Mouse (Mus musculus) CH12.LX (cell line): Measurements from ENCODE around the gene Scn9a. TPM values are rescaled to one million over a fixed set of nuclear protein-coding genes. Genes with fewer than 3 reads are reported as not detected.

Experiments used
- DNase-seq: peaks from one replicate; pipeline ENCODE4 v3.0.0-alpha.2; 2013; ENCODE audit errors: extremely low read depth
- H3K27ac ChIP-seq: 2 replicates; pipeline ENCODE4 v1.5.1; 2012; ENCODE audit warnings: low read depth, mild to moderate bottlenecking, control low read depth, moderate library complexity; ENCODE audit not compliant: insufficient read depth
- H3K27me3 ChIP-seq: replicated peaks from 2 replicates; pipeline ENCODE3; 2012; ENCODE audit warnings: inconsistent platforms
- H3K36me3 ChIP-seq, 2 experiments: replicated peaks in 1 of 2; 2 replicates each; pipeline versions ENCODE3 to v1.6.1; 2012; ENCODE audit warnings: inconsistent platforms in 1 of 2, low read length in 1 of 2, mild to moderate bottlenecking in 1 of 2, mixed read lengths in 1 of 2, moderate library complexity in 1 of 2; ENCODE audit not compliant: control insufficient read depth in 1 of 2, insufficient read depth in 1 of 2
- H3K4me1 ChIP-seq, 2 experiments: 2 replicates each; pipeline ENCODE4 v1.6.1; 2012; ENCODE audit warnings: inconsistent platforms in 1 of 2, moderate library complexity in 1 of 2; ENCODE audit not compliant: insufficient read depth in 2 of 2, control insufficient read depth in 1 of 2
- H3K4me2 ChIP-seq: 2 replicates; pipeline ENCODE4 v1.6.1; 2012; ENCODE audit warnings: low read depth, mild to moderate bottlenecking, control low read depth; ENCODE audit not compliant: poor library complexity, insufficient read depth, severe bottlenecking
- H3K4me3 ChIP-seq, 3 experiments: fragments of 150-350 bp in 1 of 3; sonication (generic) in 1 of 3; replicated peaks in 1 of 3; 2 replicates each; pipeline versions ENCODE3 to v1.5.1; 2011 to 2012; ENCODE audit warnings: low read depth in 2 of 3, low read length in 2 of 3, mild to moderate bottlenecking in 2 of 3, moderate library complexity in 2 of 3, control low read depth in 1 of 3, improper control_type of control experiment in 1 of 3, inconsistent platforms in 1 of 3, mixed read lengths in 1 of 3; ENCODE audit not compliant: poor library complexity in 1 of 3
- H3K79me2 ChIP-seq: replicated peaks from 2 replicates; pipeline ENCODE4 v1.6.1; 2012; ENCODE audit warnings: mild to moderate bottlenecking, moderate library complexity; ENCODE audit not compliant: control insufficient read depth, poor library complexity, insufficient read depth, severe bottlenecking; ENCODE audit errors: extremely low read depth
- H3K9ac ChIP-seq: 2 replicates; pipeline ENCODE4 v1.6.1; 2012; ENCODE audit warnings: low read depth, mild to moderate bottlenecking, control low read depth, moderate library complexity; ENCODE audit not compliant: insufficient read depth
- H3K9me3 ChIP-seq: replicated peaks from 2 replicates; pipeline ENCODE3; 2012; ENCODE audit warnings: low read length, inconsistent platforms, mixed read lengths
- BHLHE40 ChIP-seq: IDR thresholded peaks from 2 replicates; pipeline ENCODE4 v1.6.1; 2011; ENCODE audit warnings: mild to moderate bottlenecking, low read depth, low read length, improper control_type of control experiment
- CHD2 ChIP-seq: IDR thresholded peaks from 2 replicates; pipeline ENCODE4 v1.6.1; 2011; ENCODE audit warnings: low read length, improper control_type of control experiment
- GABPA ChIP-seq: IDR thresholded peaks from 2 replicates; pipeline ENCODE4 v1.6.1; 2012; ENCODE audit warnings: low read depth, low read length, improper control_type of control experiment, inconsistent platforms; ENCODE audit not compliant: insufficient replicate concordance
- IRF4 ChIP-seq: IDR thresholded peaks from 2 replicates; pipeline ENCODE4 v1.6.1; 2014; ENCODE audit warnings: low read depth, mild to moderate bottlenecking, inconsistent platforms, low read length, improper control_type of control experiment
- JUND ChIP-seq: conservative IDR thresholded peaks from 2 replicates; pipeline ENCODE4 v1.6.1; 2011; ENCODE audit warnings: low read depth, low read length, improper control_type of control experiment
- KAT2A ChIP-seq: IDR thresholded peaks from 2 replicates; pipeline ENCODE4 v1.6.1; 2012; ENCODE audit warnings: low read length, improper control_type of control experiment, inconsistent platforms; ENCODE audit not compliant: insufficient replicate concordance
- MAZ ChIP-seq: IDR thresholded peaks from 2 replicates; pipeline ENCODE4 v1.6.1; 2012; ENCODE audit warnings: low read depth, mild to moderate bottlenecking, inconsistent platforms, low read length, improper control_type of control experiment, moderate library complexity
- MEF2A ChIP-seq: IDR thresholded peaks from 2 replicates; pipeline ENCODE4 v1.6.1; 2014; ENCODE audit warnings: low read depth, mild to moderate bottlenecking, inconsistent platforms, low read length, improper control_type of control experiment, borderline replicate concordance
- MXI1 ChIP-seq: IDR thresholded peaks from 2 replicates; pipeline ENCODE4 v1.6.1; 2011; ENCODE audit warnings: mild to moderate bottlenecking, low read depth, low read length, improper control_type of control experiment
- MYC ChIP-seq: IDR thresholded peaks from 2 replicates; pipeline ENCODE4 v1.6.1; 2011; ENCODE audit warnings: low read depth, mild to moderate bottlenecking, improper control_type of control experiment, low read length
- NELFE ChIP-seq: IDR thresholded peaks from 2 replicates; pipeline ENCODE4 v1.6.1; 2011; ENCODE audit warnings: low read depth, low read length, improper control_type of control experiment
- NRF1 ChIP-seq: IDR thresholded peaks from 2 replicates; pipeline ENCODE4 v1.6.1; 2014; ENCODE audit warnings: low read depth, mild to moderate bottlenecking, inconsistent platforms, low read length, improper control_type of control experiment, moderate library complexity
- PAX5 ChIP-seq: IDR thresholded peaks from 2 replicates; pipeline ENCODE4 v1.6.1; 2012; ENCODE audit warnings: low read length, inconsistent platforms, mixed read lengths
- POLR2AphosphoS2 ChIP-seq: IDR thresholded peaks from 2 replicates; pipeline ENCODE4 v1.6.1; 2011; ENCODE audit warnings: low read depth, low read length, improper control_type of control experiment
- RCOR1 ChIP-seq: conservative IDR thresholded peaks from 2 replicates; pipeline ENCODE4 v1.6.1; 2012; ENCODE audit warnings: low read depth, mild to moderate bottlenecking, inconsistent platforms, low read length, improper control_type of control experiment
- SMC3 ChIP-seq: IDR thresholded peaks from 2 replicates; pipeline ENCODE4 v1.6.1; 2011; ENCODE audit warnings: low read depth, low read length, improper control_type of control experiment
- UBTF ChIP-seq: IDR thresholded peaks from 2 replicates; pipeline ENCODE4 v1.6.1; 2012; ENCODE audit warnings: low read depth, mild to moderate bottlenecking, inconsistent platforms, low read length, improper control_type of control experiment, moderate library complexity
- USF1 ChIP-seq: IDR thresholded peaks from 2 replicates; pipeline ENCODE4 v1.6.1; 2014; ENCODE audit warnings: low read depth, mild to moderate bottlenecking, inconsistent platforms, low read length, improper control_type of control experiment
- ZC3H11A ChIP-seq: IDR thresholded peaks from 2 replicates; pipeline ENCODE4 v1.6.1; 2012; ENCODE audit warnings: low read depth, mild to moderate bottlenecking, inconsistent platforms, low read length, improper control_type of control experiment
- ZKSCAN1 ChIP-seq: IDR thresholded peaks from 2 replicates; pipeline ENCODE4 v1.6.1; 2012; ENCODE audit warnings: low read depth, inconsistent platforms, low read length, improper control_type of control experiment, borderline replicate concordance
- ZMIZ1 ChIP-seq: IDR thresholded peaks from 2 replicates; pipeline ENCODE4 v1.6.1; 2012; ENCODE audit warnings: low read depth, mild to moderate bottlenecking, inconsistent platforms, low read length, improper control_type of control experiment
- ZNF384 ChIP-seq: IDR thresholded peaks from 2 replicates; pipeline ENCODE4 v1.6.1; 2012; ENCODE audit warnings: low read depth, low read length, improper control_type of control experiment, inconsistent platforms
- dilution Hi-C: fragments of 300-500 bp; cut with MboI; formaldehyde crosslinking; loops from 2 replicates; pipeline ENCODE4 v1.14.3; 2020; ENCODE audit warnings: low sequenced_read_pairs; ENCODE audit not compliant: extremely low pct_unique_long_range_greater_than_20kb, extremely low pct_ligation_motif_present
- in situ Hi-C: fragments of 300-500 bp; cut with MboI; formaldehyde crosslinking; loops from 3 replicates; pipeline ENCODE4 v1.14.3; 2019; ENCODE audit warnings: low sequenced_read_pairs, low pct_ligation_motif_present, low pct_unique_long_range_greater_than_20kb, mixed read lengths
- polyA plus RNA-seq: library from polyadenylated mRNA; unstranded; fragments of >175 nt; gene quantifications from 2 replicates; pipeline ENCODE4 v1.2.1, GENCODE M21; 2012; ENCODE audit warnings: low read depth; ENCODE audit not compliant: insufficient read length
- total RNA-seq, 2 experiments: library from RNA; depleted of rRNA; stranded (reverse); fragments of 300-350 nt in 1 of 2; fragments of >200 nt in 1 of 2; gene quantifications; 2 replicates each; pipeline ENCODE4 v1.2.3; 2012 to 2014

The Scn9a gene
- total and polyA plus RNA-seq, 3 experiments = not detected

GRCm38 (mm10) chr2:66580026-66580808, 54.5 kb downstream of the Scn9a start:
- no peak for TF ChIP-seq MEF2A
- no peak for TF ChIP-seq IRF4
- no peak for TF ChIP-seq PAX5
- TF ChIP-seq CHD2 = no peak
- no peak for TF ChIP-seq MYC
- no peak for TF ChIP-seq UBTF
- TF ChIP-seq USF1 = no peak
- TF ChIP-seq ZC3H11A = no peak
- no peak for TF ChIP-seq MXI1
- no peak for TF ChIP-seq KAT2A
- TF ChIP-seq RCOR1 = no peak
- no peak for TF ChIP-seq BHLHE40
- TF ChIP-seq MAZ = no peak
- TF ChIP-seq NRF1 = no peak
- no peak for TF ChIP-seq ZNF384
- no peak for TF ChIP-seq SMC3
- TF ChIP-seq JUND = no peak
- no peak for TF ChIP-seq ZKSCAN1
- Histone ChIP-seq H3K79me2 (no peaks in the 10 kb centered on the region), H3K4me3 (no peak overlapping the region), H3K4me1 (no peaks in the 10 kb centered on the region), H3K9ac (no peak overlapping the region), H3K27me3 (no peaks in the 10 kb centered on the region), H3K27ac (no peak overlapping the region), H3K36me3 (no peaks in the 10 kb centered on the region), H3K9me3 (peaks cover 22% of the 10 kb centered on the region), H3K4me2 (no peak overlapping the region)
- dilution Hi-C loops (no loop called here), in situ Hi-C loops (no loop called here)
- DNase-seq = no peak

DNA sequence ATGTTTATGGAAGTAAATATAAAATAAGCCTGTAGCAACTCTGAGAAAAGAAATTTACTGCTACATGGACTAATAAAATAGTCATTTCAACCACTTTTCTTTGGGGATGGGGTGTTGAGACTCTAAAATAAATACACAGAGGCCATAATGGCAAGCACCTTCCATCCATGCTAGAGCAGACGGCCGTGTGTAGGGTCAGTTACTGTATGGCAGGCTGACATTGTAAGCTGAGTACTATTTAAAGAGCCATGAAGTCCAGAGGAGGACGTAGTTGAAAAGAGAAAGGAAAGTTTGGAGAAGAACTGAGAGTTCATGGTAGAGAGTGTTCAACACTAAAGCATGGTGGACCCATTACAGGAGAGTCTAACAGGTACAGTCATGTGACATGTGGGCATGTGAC, 86.5 kb downstream of the Scn9a start:
- no peaks in the 10 kb centered on the region for H3K4me1 ChIP-seq
- DNase-seq = no peak
- no peak overlapping the region for H3K4me3 ChIP-seq
- no peak overlapping the region for H3K27ac ChIP-seq
- no peak overlapping the region for H3K4me2 ChIP-seq
- H3K9ac ChIP-seq = no peak overlapping the region
- H3K27me3 ChIP-seq = no peaks in the 10 kb centered on the region
- dilution Hi-C loops (no loop called here), in situ Hi-C loops (no loop called here)
- no peaks in the 10 kb centered on the region for H3K36me3 ChIP-seq
- H3K9me3 ChIP-seq = peaks cover 28% of the 10 kb centered on the region
- no peaks in the 10 kb centered on the region for H3K79me2 ChIP-seq
- TF ChIP-seq POLR2AphosphoS2 (no peak), ZKSCAN1 (no peak), ZMIZ1 (no peak), GABPA (no peak), NELFE (no peak), BHLHE40 (no peak)
